Mouse (Mus musculus) liver, embryonic 13.5 days (tissue): Measurements from ENCODE around the gene Leng8. TPM values are rescaled to one million over a fixed set of nuclear protein-coding genes. Genes with fewer than 3 reads are reported as not detected.
A peak's percentile ranks its signal among the peaks of the same experiment; 100 is the strongest.
"Not testable (repeated sequence)": the region's sequence is repeated elsewhere in the genome, so short reads cannot be mapped to it uniquely, and the experiment has no call there.

Source experiments
- ATAC-seq: fragments of 200-750 bp; cut with Nextera tagmentation; 2 replicates; pipeline ENCODE4 v1.8.0; 2017; ENCODE audit warnings: low read depth, mild to moderate bottlenecking, moderate number of reproducible peaks, moderate library complexity
- DNase-seq: peaks from one replicate; pipeline ENCODE4 v3.0.0; 2022
- H3K27ac ChIP-seq: fragments of 300-500 bp; sonication (generic); 2 replicates; pipeline ENCODE4 v1.5.1; 2015; ENCODE audit warnings: moderate library complexity, mild to moderate bottlenecking, inconsistent platforms
- H3K27me3 ChIP-seq: fragments of 300-500 bp; sonication (generic); 2 replicates; pipeline ENCODE4 v1.6.1; 2015; ENCODE audit warnings: mild to moderate bottlenecking, inconsistent platforms
- H3K36me3 ChIP-seq: fragments of 300-500 bp; sonication (generic); 2 replicates; pipeline ENCODE4 v1.6.1; 2015; ENCODE audit warnings: mild to moderate bottlenecking, inconsistent platforms
- H3K4me1 ChIP-seq: fragments of 300-500 bp; sonication (generic); replicated peaks from 2 replicates; pipeline ENCODE4 v1.6.1; 2015; ENCODE audit warnings: inconsistent platforms
- H3K4me2 ChIP-seq: fragments of 300-500 bp; sonication (generic); 2 replicates; pipeline ENCODE4 v1.6.1; 2015; ENCODE audit warnings: inconsistent platforms, mild to moderate bottlenecking, moderate library complexity
- H3K4me3 ChIP-seq: fragments of 300-500 bp; sonication (generic); replicated peaks from 2 replicates; pipeline ENCODE4 v1.5.1; 2015; ENCODE audit warnings: mild to moderate bottlenecking, inconsistent platforms
- H3K9ac ChIP-seq: fragments of 300-500 bp; sonication (generic); 2 replicates; pipeline ENCODE4 v1.6.1; 2015; ENCODE audit warnings: mild to moderate bottlenecking, inconsistent platforms
- H3K9me3 ChIP-seq: fragments of 300-500 bp; sonication (generic); replicated peaks from 2 replicates; pipeline ENCODE4 v1.6.1; 2016; ENCODE audit warnings: inconsistent platforms
- WGBS: fragments of 180-500 bp; shearing (Covaris S2); methylation state at CpG from one replicate; pipeline ENCODE4 v1.1.7; 2015; ENCODE audit not compliant: insufficient replicate concordance; 5-methylcytosine and 5-hydroxymethylcytosine counted together
- polyA plus RNA-seq: library from polyadenylated mRNA; unstranded; fragments of >200 nt; fragmentation: Nextera tagmentation; extraction: Ambion mirVana; gene quantifications from 2 replicates; pipeline ENCODE4 v1.2.1, GENCODE M21; 2015

Gene Leng8
- polyA plus RNA-seq, 1 experiment from 2014 or later: 16.3 TPM

GRCm38 (mm10) chr7:4148341-4149208 is 11.7 kb downstream of the Leng8 start:
- Histone ChIP-seq H3K9me3 (no peaks in the 10 kb centered on the region), H3K4me1 (peaks cover 52% of the 10 kb centered on the region), H3K27ac (peak overlapping the region; percentile 96), H3K4me3 (peak overlapping the region; percentile 85), H3K36me3 (peaks cover 47% of the 10 kb centered on the region), H3K27me3 (peaks cover 12% of the 10 kb centered on the region), H3K4me2 (peak overlapping the region; percentile 99), H3K9ac (peak overlapping the region; percentile 91)
- ATAC-seq: peak; percentile 7
- no peak for DNase-seq
- WGBS: 33% methylated on average over 18 of the region's 18 CpGs

- ATAC-seq (peak; percentile 77), DNase-seq (peak; percentile 66)
- H3K9ac ChIP-seq: peak overlapping the region; percentile 91
- peaks cover 56% of the 10 kb centered on the region for H3K4me1 ChIP-seq
- H3K27me3 ChIP-seq: peaks cover 12% of the 10 kb centered on the region
- peak overlapping the region; percentile 96 for H3K27ac ChIP-seq
- peak overlapping the region; percentile 99 for H3K4me2 ChIP-seq
- peak overlapping the region; percentile 85 for H3K4me3 ChIP-seq
- under 1% methylated on average over 64 of the region's 64 CpGs for WGBS
- H3K9me3 ChIP-seq: no peaks in the 10 kb centered on the region
- peaks cover 38% of the 10 kb centered on the region for H3K36me3 ChIP-seq
These were observed 12.6 kb downstream of the Leng8 start for GRCm38 (mm10) chr7:4149209-4150054.

GRCm38 (mm10) chr7:4150059-4150541 is 13.3 kb downstream of the Leng8 start, which contains the start of gene Leng9:
TSS of gene Leng9 (minus strand) at chr7:4150374.
- under 1% methylated on average over 14 of the region's 14 CpGs for WGBS
- Histone ChIP-seq H3K36me3 (peaks cover 32% of the 10 kb centered on the region), H3K9ac (peak within 1 kb of the TSS; percentile 91), H3K4me1 (peaks cover 56% of the 10 kb centered on the region), H3K4me2 (peak within 1 kb of the TSS; percentile 99), H3K27ac (peak within 1 kb of the TSS; percentile 96), H3K4me3 (peak within 1 kb of the TSS; percentile 85), H3K27me3 (peaks cover 12% of the 10 kb centered on the region), H3K9me3 (no peaks in the 10 kb centered on the region)
- DNase-seq: peak; percentile 46
- peak; percentile 29 for ATAC-seq

GRCm38 (mm10) chr7:4150811-4151221 is 14.0 kb downstream of the Leng8 start:
- Histone ChIP-seq H3K4me3 (peak overlapping the region; percentile 85), H3K9ac (peak overlapping the region; percentile 91), H3K9me3 (no peaks in the 10 kb centered on the region), H3K27me3 (peaks cover 12% of the 10 kb centered on the region), H3K4me1 (peaks cover 56% of the 10 kb centered on the region), H3K4me2 (peak overlapping the region; percentile 99), H3K27ac (peak overlapping the region; percentile 96; the same call in 1 of the 2 replicates), H3K36me3 (peaks cover 25% of the 10 kb centered on the region)
- 8% methylated on average over 14 of the region's 14 CpGs for WGBS
- ATAC-seq: peak; percentile 22
- DNase-seq: no peak

GRCm38 (mm10) chr7:4151241-4151640 is 14.4 kb downstream of the Leng8 start:
- Histone ChIP-seq H3K9me3 (no peaks in the 10 kb centered on the region), H3K36me3 (peaks cover 20% of the 10 kb centered on the region), H3K4me1 (peaks cover 52% of the 10 kb centered on the region), H3K27me3 (peaks cover 12% of the 10 kb centered on the region), H3K4me2 (peak overlapping the region; percentile 99), H3K27ac (no peak overlapping the region), H3K9ac (no peak overlapping the region), H3K4me3 (peak overlapping the region; percentile 85)
- WGBS: 39% methylated on average over 22 of the region's 22 CpGs
- no peak for DNase-seq
- no peak for ATAC-seq

GRCm38 (mm10) chr7:4154356-4154755 is 17.5 kb downstream of the Leng8 start:
- no peaks in the 10 kb centered on the region for H3K9me3 ChIP-seq
- no peaks in the 10 kb centered on the region for H3K36me3 ChIP-seq
- 61% methylated on average over 5 of the region's 5 CpGs for WGBS
- no peak overlapping the region for H3K4me3 ChIP-seq
- H3K27me3 ChIP-seq: peaks cover 12% of the 10 kb centered on the region
- H3K4me2 ChIP-seq: no peak overlapping the region
- no peak overlapping the region for H3K27ac ChIP-seq
- no peak for ATAC-seq
- peaks cover 24% of the 10 kb centered on the region for H3K4me1 ChIP-seq
- DNase-seq: no peak
- H3K9ac ChIP-seq: no peak overlapping the region

- DNase-seq (no peak), ATAC-seq (no peak)
- WGBS: 64% methylated on average over 4 of the region's 4 CpGs
- Histone ChIP-seq H3K4me1 (peaks cover 22% of the 10 kb centered on the region), H3K27me3 (peaks cover 12% of the 10 kb centered on the region), H3K9ac (no peak overlapping the region), H3K4me2 (no peak overlapping the region), H3K36me3 (no peaks in the 10 kb centered on the region), H3K4me3 (no peak overlapping the region), H3K9me3 (no peaks in the 10 kb centered on the region), H3K27ac (no peak overlapping the region)
These were observed 18.1 kb downstream of the Leng8 start for GRCm38 (mm10) chr7:4154976-4155375.

GRCm38 (mm10) chr7:4161596-4161995 is 24.8 kb downstream of the Leng8 start:
- H3K4me1 ChIP-seq: peaks cover 24% of the 10 kb centered on the region
- not testable (repeated sequence) for H3K4me2 ChIP-seq, H3K4me3 ChIP-seq, ATAC-seq, DNase-seq, H3K9ac ChIP-seq, H3K9me3 ChIP-seq, H3K27ac ChIP-seq, H3K27me3 ChIP-seq, H3K36me3 ChIP-seq
- 80% methylated on average over 4 of the region's 4 CpGs for WGBS

- peak; percentile 62 for ATAC-seq
- H3K27ac ChIP-seq: no peak overlapping the region
These were observed 26.8 kb downstream of the Leng8 start for GRCm38 (mm10) chr7:4163571-4164072.

GRCm38 (mm10) chr7:4164090-4164910 is 27.5 kb downstream of the Leng8 start, which contains the start of gene Cdc42ep5:
TSS of gene Cdc42ep5 (minus strand) at chr7:4164860.
- no peaks in the 10 kb centered on the region for H3K27me3 ChIP-seq
- peak within 1 kb of the TSS; percentile 59 for H3K9ac ChIP-seq
- DNase-seq (no peak), ATAC-seq (peak; percentile 66)
- peak within 1 kb of the TSS; percentile 54 for H3K4me3 ChIP-seq
- H3K27ac ChIP-seq: peak within 1 kb of the TSS; percentile 39
- H3K4me1 ChIP-seq: peaks cover 24% of the 10 kb centered on the region
- 2% methylated on average over 19 of the region's 20 CpGs for WGBS
- no peaks in the 10 kb centered on the region for H3K36me3 ChIP-seq
- H3K9me3 ChIP-seq: no peaks in the 10 kb centered on the region
- H3K4me2 ChIP-seq: peak within 1 kb of the TSS; percentile 67

More at GRCm38 (mm10) chr7:4163571-4164072, 26.8 kb downstream of the Leng8 start:
- Histone ChIP-seq H3K4me3 (peak overlapping the region; percentile 54), H3K9ac (peak overlapping the region; percentile 59), H3K27me3 (no peaks in the 10 kb centered on the region), H3K4me1 (peaks cover 24% of the 10 kb centered on the region), H3K9me3 (no peaks in the 10 kb centered on the region), H3K4me2 (peak overlapping the region; percentile 67), H3K36me3 (no peaks in the 10 kb centered on the region)
- no peak for DNase-seq
- under 1% methylated on average over 11 of the region's 11 CpGs for WGBS
